Mouse (Mus musculus) hematopoietic stem cell, adult 5-6 weeks (primary cell): ENCODE data around the gene Itpkc. TPM values are rescaled to one million over a fixed set of nuclear protein-coding genes. Genes with fewer than 3 reads are reported as not detected.

ENCODE experiments used
- ATAC-seq, 2 experiments: fragments of 125-278 bp in 1 of 2; replicated peaks in 1 of 2; 2 replicates each; pipeline ENCODE4 v1.8.0; 2016 to 2017; ENCODE audit warnings: inconsistent platforms in 2 of 2, mild to moderate bottlenecking in 2 of 2, moderate number of reproducible peaks in 2 of 2, low read depth in 1 of 2, moderate TSS enrichment in 1 of 2; ENCODE audit not compliant: low FRiP score in 2 of 2, poor library complexity in 2 of 2, severe bottlenecking in 2 of 2, insufficient read depth in 1 of 2, low TSS enrichment in 1 of 2
- total RNA-seq: library from RNA; stranded (forward); fragments of 172-1452, 232-1000 nt; gene quantifications from 2 replicates; pipeline ENCODE4 v1.2.3, GENCODE M21; 2017

Gene Itpkc
- total RNA-seq = 8.1 and 10.7 TPM in 2 replicates

GRCm38 (mm10) chr7:27228281-27228821, at the start of gene Itpkc:
TSS of gene Itpkc (minus strand) at chr7:27228661.
- ATAC-seq = peak; percentile 79 to 85

- ATAC-seq = no peak
These were observed 48.7 kb upstream of the Itpkc start for GRCm38 (mm10) chr7:27277191-27277590.

- no peak for ATAC-seq
These were observed 47.6 kb upstream of the Itpkc start for GRCm38 (mm10) chr7:27276021-27276420.

- no peak for ATAC-seq
These were observed 46.5 kb upstream of the Itpkc start for GRCm38 (mm10) chr7:27274916-27275315.

- peak in 1 of 2 experiments; percentile 42; a peak in 1 of 4 replicates for ATAC-seq
These were observed 45.4 kb upstream of the Itpkc start for GRCm38 (mm10) chr7:27273739-27274351.

- no peak for ATAC-seq
These were observed 43.0 kb upstream of the Itpkc start for GRCm38 (mm10) chr7:27271423-27271822.

GRCm38 (mm10) chr7:27266515-27267128, 38.2 kb upstream of the Itpkc start:
- ATAC-seq = no peak

- ATAC-seq = no peak
These were observed 36.3 kb upstream of the Itpkc start for GRCm38 (mm10) chr7:27264761-27265160.

GRCm38 (mm10) chr7:27261888-27262287, 33.4 kb upstream of the Itpkc start:
- ATAC-seq = no peak

- ATAC-seq = no peak
These were observed 32.4 kb upstream of the Itpkc start for GRCm38 (mm10) chr7:27260856-27261255.

- no peak for ATAC-seq
These were observed 31.3 kb upstream of the Itpkc start for GRCm38 (mm10) chr7:27259771-27260170.

- ATAC-seq = no peak
These were observed 30.8 kb upstream of the Itpkc start for GRCm38 (mm10) chr7:27259271-27259721.

GRCm38 (mm10) chr7:27258205-27258899, 29.9 kb upstream of the Itpkc start, which contains the start of gene Numbl:
TSS of gene Numbl (plus strand) at chr7:27258433.
- peak; percentile 74 to 78 for ATAC-seq

GRCm38 (mm10) chr7:27257852-27258204, 29.4 kb upstream of the Itpkc start:
- ATAC-seq = no peak

GRCm38 (mm10) chr7:27257046-27257851, 28.8 kb upstream of the Itpkc start:
- peak; percentile 50 to 54 for ATAC-seq

- no peak for ATAC-seq
These were observed 27.3 kb upstream of the Itpkc start for GRCm38 (mm10) chr7:27255721-27256120.

GRCm38 (mm10) chr7:27251946-27252345, 23.5 kb upstream of the Itpkc start:
- peak in 1 of 2 experiments; percentile 23; a peak in 1 of 4 replicates for ATAC-seq
